Mouse (Mus musculus) lung, postnatal 0 days (tissue): Measurements from ENCODE around the gene Lcn4. TPM values are rescaled to one million over a fixed set of nuclear protein-coding genes. Genes with fewer than 3 reads are reported as not detected.

Experiments used
- ATAC-seq: fragments of 200-750 bp; cut with Nextera tagmentation; 2 replicates; pipeline ENCODE4 v1.8.0; 2017; ENCODE audit warnings: moderate library complexity
- DNase-seq: peaks from one replicate; pipeline ENCODE4 v3.0.0-alpha.2; 2016; ENCODE audit warnings: low spot score
- H3K27ac ChIP-seq: fragments of 300-500 bp; sonication (generic); 2 replicates; pipeline ENCODE4 v1.5.1; 2014; ENCODE audit warnings: antibody characterized with exemption, mild to moderate bottlenecking, low read length, mixed read lengths
- H3K27me3 ChIP-seq: fragments of 300-500 bp; sonication (generic); replicated peaks from 2 replicates; pipeline ENCODE4 v1.6.1; 2014; ENCODE audit warnings: low read length, mixed read lengths; ENCODE audit not compliant: insufficient read depth
- H3K36me3 ChIP-seq: fragments of 300-500 bp; sonication (generic); 2 replicates; pipeline ENCODE4 v1.6.1; 2014; ENCODE audit warnings: low read length, mixed read lengths; ENCODE audit not compliant: insufficient read depth
- H3K4me1 ChIP-seq: fragments of 300-500 bp; sonication (generic); 2 replicates; pipeline ENCODE4 v1.6.1; 2014; ENCODE audit warnings: antibody characterized with exemption, low read depth, low read length, mixed read lengths; ENCODE audit not compliant: insufficient read depth
- H3K4me2 ChIP-seq: fragments of 300-500 bp; sonication (generic); replicated peaks from 2 replicates; pipeline ENCODE4 v1.6.1; 2014; ENCODE audit warnings: low read depth, mild to moderate bottlenecking, low read length, moderate library complexity, mixed read lengths
- H3K4me3 ChIP-seq: fragments of 300-500 bp; sonication (generic); 2 replicates; pipeline ENCODE4 v1.5.1; 2014; ENCODE audit warnings: low read depth, low read length
- H3K9ac ChIP-seq: fragments of 300-500 bp; sonication (generic); replicated peaks from 2 replicates; pipeline ENCODE4 v1.6.1; 2014; ENCODE audit warnings: low read depth, mild to moderate bottlenecking
- H3K9me3 ChIP-seq: fragments of 300-500 bp; sonication (generic); 2 replicates; pipeline ENCODE4 v1.6.1; 2016; ENCODE audit warnings: low read length, mixed read lengths
- CTCF ChIP-seq: IDR thresholded peaks from 2 replicates; pipeline ENCODE4 v1.5.1; 2016; ENCODE audit warnings: antibody characterized with exemption, mild to moderate bottlenecking
- EP300 ChIP-seq: IDR thresholded peaks from 2 replicates; pipeline ENCODE4 v1.6.1; 2016; ENCODE audit warnings: antibody characterized with exemption, mild to moderate bottlenecking, control low read depth
- WGBS: fragments of 180-500 bp; shearing (Covaris S2); extraction: QIAGEN DNeasy Blood & Tissue Kit; methylation state at CpG from one replicate; pipeline ENCODE4 v1.1.7; 2014; 5-methylcytosine and 5-hydroxymethylcytosine counted together
- polyA plus RNA-seq: library from polyadenylated mRNA; unstranded; fragments of >200 nt; fragmentation: Nextera tagmentation; extraction: Ambion mirVana; gene quantifications from 2 replicates; pipeline ENCODE4 v1.2.1, GENCODE M21; 2015

Gene Lcn4
- polyA plus RNA-seq, 1 experiment from 2014 or later, result not detected

- Histone ChIP-seq H3K4me2 (no peak overlapping the region), H3K4me3 (no peak overlapping the region), H3K36me3 (no peaks in the 10 kb centered on the region), H3K27ac (no peak overlapping the region), H3K4me1 (no peaks in the 10 kb centered on the region), H3K9ac (no peak overlapping the region), H3K27me3 (no peaks in the 10 kb centered on the region), H3K9me3 (no peaks in the 10 kb centered on the region)
- 50% methylated on average over 2 of the region's 2 CpGs for WGBS
- DNase-seq (no peak), ATAC-seq (no peak)
- TF ChIP-seq EP300, result no peak
- no peak for TF ChIP-seq CTCF
Observed at GRCm38 (mm10) chr2:26621246-26621645, 49.8 kb downstream of the Lcn4 start.

- WGBS, result 51% methylated on average over 6 of the region's 7 CpGs
- H3K36me3 ChIP-seq, result no peaks in the 10 kb centered on the region
- H3K9me3 ChIP-seq, result no peaks in the 10 kb centered on the region
- no peaks in the 10 kb centered on the region for H3K27me3 ChIP-seq
- H3K9ac ChIP-seq, result no peak overlapping the region
- no peaks in the 10 kb centered on the region for H3K4me1 ChIP-seq
- no peak overlapping the region for H3K4me2 ChIP-seq
- no peak for DNase-seq
- no peak for TF ChIP-seq EP300
- no peak overlapping the region for H3K4me3 ChIP-seq
- ATAC-seq, result no peak
- H3K27ac ChIP-seq, result no peak overlapping the region
Observed at GRCm38 (mm10) chr2:26617928-26618327, 53.2 kb downstream of the Lcn4 start.

Other genes starting within 250 kb of the Lcn4 start
- 10.2 and 13.1 TPM in 2 replicates for gene Sec16a, start 226.1 kb downstream of the Lcn4 start, polyA plus RNA-seq
- 11.8 and 14.7 TPM in 2 replicates for gene Notch1, start 154.6 kb downstream of the Lcn4 start, polyA plus RNA-seq
- gene Egfl7, start 91.3 kb downstream of the Lcn4 start, polyA plus RNA-seq, result 412 and 467 TPM in 2 replicates
- gene Gm20532, start 84.6 kb downstream of the Lcn4 start, polyA plus RNA-seq, result not detected in 2 replicates
- gene Agpat2, start 66.9 kb downstream of the Lcn4 start, polyA plus RNA-seq, result 59.5 and 72.8 TPM in 2 replicates
- 6.2 and 8.2 TPM in 2 replicates for gene Fam69b, start 42.8 kb downstream of the Lcn4 start, polyA plus RNA-seq
- gene Abo, start 193.7 kb upstream of the Lcn4 start, polyA plus RNA-seq, result not detected in 2 replicates
- gene Surf6, start 231.6 kb upstream of the Lcn4 start, polyA plus RNA-seq, result 11.8 and 13.5 TPM in 2 replicates
- 32.6 and 33.8 TPM in 2 replicates for gene Med22, start 239.4 kb upstream of the Lcn4 start, polyA plus RNA-seq
- gene Rpl7a, start 239.5 kb upstream of the Lcn4 start, polyA plus RNA-seq, result 380 and 417 TPM in 2 replicates
- 23.0 and 23.8 TPM in 2 replicates for gene Surf2, start 245.1 kb upstream of the Lcn4 start, polyA plus RNA-seq
- gene Surf1, start 245.2 kb upstream of the Lcn4 start, polyA plus RNA-seq, result 59.6 and 59.7 TPM in 2 replicates